Mouse (Mus musculus) c-Kit-negative CD71-positive TER-119-positive erythroid progenitor cells, embryonic 14.5 days (primary cell): ENCODE data around the gene Wdr66.

Experiments
- DNase-seq: peaks from one replicate; pipeline ENCODE4 v3.0.0-alpha.2; 2013; ENCODE audit warnings: low read depth, low spot score

Gene Wdr66

DNA sequence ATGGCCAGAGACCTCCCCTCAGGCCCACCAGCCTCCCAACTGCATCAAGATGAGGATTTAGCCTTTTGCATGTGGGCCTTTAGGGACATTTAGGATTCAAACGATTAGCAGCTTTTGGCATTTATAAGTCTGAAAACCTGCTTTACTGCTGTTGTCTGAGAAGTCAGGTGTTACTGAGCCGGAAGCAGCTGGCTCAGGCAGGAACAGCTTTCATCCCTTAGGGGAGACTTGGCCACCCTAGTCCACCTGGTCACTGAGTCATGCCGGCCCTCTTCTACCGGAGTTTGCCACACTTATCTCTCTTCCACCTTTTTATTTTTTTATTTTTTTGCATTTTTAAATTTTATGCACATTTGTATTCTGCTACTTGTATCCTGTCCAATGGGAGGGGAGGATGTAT is 105.4 kb downstream of the Wdr66 start:
- no peak for DNase-seq

GRCm38 (mm10) chr5:123359431-123359830 is 107.5 kb downstream of the Wdr66 start:
- DNase-seq = no peak

DNA sequence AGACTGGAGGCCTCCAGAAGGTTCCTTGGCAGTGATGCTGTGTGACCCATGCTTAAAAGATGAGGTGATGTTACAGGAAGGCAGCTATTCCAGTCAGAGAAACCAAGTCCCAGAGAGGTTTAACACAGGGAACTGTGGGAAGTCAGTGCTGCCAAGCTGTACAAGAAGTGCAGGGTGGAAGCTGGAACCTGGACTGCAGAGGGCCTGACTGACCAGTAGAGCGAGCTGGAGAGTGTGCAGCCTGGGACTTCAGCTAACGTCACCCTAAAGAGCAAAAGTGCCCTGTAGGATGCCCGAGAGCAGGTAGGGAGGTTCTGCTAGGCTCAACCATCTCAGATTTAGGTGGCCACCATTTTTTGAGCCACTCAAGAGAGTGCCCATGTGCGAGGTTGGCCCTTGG is 111.0 kb downstream of the Wdr66 start:
- DNase-seq = no peak

DNA sequence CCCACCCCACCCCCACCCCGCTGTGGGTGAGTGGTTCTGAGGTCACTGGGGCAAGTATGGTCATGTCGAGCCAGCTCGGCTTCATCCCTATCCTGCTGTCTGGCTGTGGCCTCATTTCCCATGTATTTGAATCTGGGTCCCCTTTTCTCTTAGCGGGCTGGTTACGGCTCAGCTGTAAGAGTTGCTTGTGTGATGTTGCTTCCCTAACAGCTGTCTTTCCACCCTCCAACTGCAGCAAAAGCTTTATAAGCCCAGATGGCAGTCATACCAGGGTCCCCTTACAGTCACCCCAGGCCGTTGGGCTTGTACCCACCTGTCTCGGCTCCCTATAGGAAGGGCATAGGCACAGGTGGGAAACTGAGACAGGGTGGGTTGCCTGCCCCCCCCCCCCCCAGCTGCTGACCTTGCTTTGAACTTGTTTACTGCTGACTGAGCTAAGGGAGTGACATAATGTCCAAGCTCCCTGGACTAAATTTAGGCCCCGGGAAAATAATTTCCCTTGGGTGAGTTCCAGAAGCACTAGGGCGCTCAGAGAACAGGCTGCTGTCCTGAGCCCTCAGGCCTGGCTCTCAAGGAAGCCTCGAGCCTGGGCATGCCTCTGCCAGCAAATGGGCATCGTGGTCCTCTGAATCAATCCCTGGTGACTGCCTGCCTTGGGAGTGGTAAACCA is 112.5 kb downstream of the Wdr66 start:
- DNase-seq = no peak

DNA sequence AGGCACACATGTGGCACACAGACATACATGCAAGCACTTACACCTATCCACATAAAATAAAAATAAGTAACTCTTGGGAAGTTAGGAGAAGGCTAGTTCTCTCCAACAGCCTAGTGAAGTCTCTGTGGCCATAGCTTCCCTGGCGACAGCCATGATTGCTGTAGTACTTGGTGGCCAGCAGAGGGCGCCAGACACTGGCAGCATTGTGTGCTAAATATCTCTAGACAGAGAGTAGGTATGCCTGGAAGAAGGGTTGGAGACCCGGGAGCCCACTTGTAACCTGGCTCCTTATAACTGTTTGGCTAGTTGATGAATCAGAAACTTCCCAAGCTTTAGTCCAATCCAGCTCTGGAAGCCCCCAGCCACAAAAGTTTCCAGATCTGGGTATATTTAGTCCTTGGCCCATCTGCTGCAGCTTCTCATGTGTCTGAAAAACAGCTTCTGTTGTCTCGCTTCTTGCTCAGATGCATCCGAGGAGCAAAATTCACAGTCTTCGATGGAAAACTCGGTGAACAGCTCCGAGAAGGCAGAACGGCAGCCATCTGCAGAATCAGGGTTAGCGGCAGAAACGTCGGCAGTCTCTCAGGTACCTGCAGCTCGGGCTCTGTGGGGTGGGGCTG is 117.1 kb downstream of the Wdr66 start:
- no peak for DNase-seq

DNA sequence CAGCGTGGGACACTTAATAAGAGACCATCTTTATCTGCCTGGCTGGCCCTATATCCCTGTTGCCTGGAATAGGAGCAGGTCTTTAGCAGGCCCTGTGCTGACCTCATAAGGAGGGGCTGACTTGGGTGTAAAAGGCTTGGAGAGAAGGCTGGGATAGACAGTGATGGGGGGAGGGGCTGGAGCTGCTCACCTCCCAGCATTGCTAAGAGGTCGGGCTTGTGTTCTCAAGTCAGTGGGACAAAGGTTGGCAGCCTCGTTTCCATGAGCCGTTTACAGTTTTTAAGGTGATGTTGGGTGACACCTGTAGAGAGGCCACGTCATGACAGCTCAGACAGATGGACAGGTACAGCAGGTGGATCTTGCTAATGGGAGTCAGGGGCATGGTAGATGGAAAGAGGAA is 118.1 kb downstream of the Wdr66 start:
- no peak for DNase-seq

DNA sequence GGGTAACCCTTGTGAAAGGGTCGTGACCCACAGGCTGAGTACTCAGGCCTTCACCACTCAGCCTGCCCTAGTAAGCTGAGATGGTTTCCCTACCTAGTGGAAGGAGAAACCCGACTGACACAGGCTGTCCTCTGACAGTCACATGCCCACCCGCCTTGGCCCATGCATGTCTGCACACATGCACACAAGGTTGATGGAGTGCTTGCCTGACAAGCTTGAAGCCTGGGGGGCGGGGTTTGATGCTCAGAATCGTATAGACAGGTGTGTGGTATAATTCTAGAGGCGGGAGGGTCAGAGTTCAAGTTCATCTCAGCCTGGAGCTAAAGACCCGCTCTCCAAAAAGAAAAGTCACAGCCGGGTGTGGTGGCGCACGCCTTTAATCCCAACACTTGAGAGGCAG is 123.4 kb downstream of the Wdr66 start:
- no peak for DNase-seq

GRCm38 (mm10) chr5:123375793-123376452 is 124.0 kb downstream of the Wdr66 start:
- no peak for DNase-seq

- DNase-seq = no peak
Measured at GRCm38 (mm10) chr5:123376569-123376968, 124.7 kb downstream of the Wdr66 start.
